Mouse (Mus musculus): ENCODE data around the gene Ski. TPM values are rescaled to one million over a fixed set of nuclear protein-coding genes. Genes with fewer than 3 reads are reported as not detected.

Gene Ski
- total RNA-seq, 4 experiments from 2014 or later: 64.1 to 85.4 (median 69.1) TPM

DNA sequence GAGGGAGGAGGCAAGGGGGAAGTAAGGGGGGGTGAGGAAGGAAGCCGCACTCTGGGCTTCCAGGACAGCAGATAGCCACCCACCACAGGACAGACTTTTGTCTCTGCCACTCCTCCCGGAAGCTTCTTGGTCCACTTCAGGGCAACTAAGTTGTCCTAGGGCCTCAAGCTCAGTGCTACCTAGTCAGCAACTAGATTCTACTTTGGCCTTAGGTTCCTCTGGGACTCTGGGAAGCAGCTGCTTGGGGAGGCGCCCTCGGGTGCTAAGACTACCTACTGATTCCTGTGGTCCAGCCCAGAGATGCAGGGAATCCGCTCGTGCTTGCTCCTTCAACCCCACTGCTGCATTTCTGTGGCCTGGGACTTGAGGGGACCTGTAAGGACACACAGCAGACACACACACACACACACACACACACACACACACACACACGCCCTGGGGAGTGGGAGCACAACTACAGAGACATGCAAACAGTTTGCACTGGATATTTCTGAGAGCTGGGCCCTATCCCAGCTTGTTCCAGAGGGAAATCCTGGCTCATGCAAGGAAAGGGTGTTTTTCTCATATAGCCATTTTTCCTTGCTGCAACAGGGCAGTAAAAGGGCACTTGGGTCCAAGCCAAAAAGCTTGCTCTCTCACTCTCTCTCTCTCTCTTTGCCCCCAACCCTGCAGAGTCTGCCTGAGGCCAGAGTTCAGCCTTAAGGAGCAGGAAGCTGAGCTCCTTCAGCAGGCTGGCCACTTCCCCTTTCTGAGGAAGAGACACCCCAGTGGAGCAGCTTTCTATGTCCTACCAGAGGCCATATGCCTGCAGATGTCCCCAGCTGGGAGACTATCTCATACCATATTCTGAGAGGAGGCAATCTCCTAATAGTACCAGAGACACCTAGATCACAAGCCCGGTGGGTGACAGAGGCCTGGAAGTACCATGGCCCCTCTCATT lies 12.2 kb upstream of the Ski start:
- DNase-seq: no peak

DNA sequence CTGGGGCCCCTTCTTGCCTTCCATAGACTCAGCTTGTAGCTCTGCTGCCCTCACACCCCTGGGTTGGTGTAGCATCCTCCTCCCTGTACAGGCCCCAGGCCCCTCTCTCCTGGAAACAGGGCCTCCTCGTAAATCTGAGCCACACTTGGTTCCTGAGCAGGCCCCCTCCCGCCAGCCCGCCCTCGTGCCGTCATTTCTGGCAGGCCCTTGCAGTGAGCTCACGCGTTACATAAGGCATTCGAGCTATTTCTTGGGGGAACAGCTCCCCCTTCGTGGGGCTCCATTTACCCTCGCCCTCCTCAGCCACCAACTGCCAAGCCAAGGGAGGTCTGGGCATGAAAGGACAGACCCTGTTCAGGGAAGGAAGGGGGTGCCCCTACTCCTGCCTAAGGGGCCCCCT lies 11.5 kb upstream of the Ski start:
- peak; percentile 77 for DNase-seq

DNA sequence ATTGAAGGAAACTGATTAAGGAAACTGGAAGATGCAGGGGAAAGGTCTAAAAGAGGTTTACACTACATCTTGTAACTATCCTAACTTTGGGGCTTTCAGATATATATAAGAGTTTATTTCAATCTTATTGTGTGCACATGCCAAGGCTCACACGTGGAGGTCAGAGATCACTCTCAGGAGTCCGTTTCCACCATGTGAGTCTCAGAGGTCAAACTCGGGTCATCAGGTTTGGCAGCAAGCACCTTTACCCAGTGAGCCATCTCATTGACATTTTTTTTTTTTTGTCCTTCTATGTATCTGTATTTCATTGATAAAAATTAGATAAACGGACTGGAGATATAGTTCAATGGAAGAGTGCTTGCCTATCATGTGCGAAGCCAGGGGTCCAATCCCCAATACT lies 6.1 kb upstream of the Ski start:
- DNase-seq: no peak

DNA sequence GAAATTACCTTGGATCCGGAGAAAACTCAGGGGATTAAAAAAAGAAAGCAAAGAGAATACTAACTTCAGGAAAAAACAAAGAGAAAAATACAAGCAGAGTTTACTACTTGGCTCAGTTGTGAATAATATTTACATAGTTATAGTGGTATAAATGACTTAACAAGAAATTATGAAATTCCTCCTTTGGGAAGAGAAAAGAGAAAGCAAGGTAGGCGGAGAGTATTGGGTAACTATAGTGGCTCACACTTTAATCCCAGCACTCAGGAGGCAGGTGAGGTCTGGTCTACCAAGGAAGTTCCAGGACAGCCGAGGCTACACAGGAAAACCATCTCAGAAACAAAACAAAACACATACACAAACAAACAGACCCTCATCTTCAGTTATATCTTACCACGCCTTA lies 5.6 kb upstream of the Ski start:
- DNase-seq: no peak

DNA sequence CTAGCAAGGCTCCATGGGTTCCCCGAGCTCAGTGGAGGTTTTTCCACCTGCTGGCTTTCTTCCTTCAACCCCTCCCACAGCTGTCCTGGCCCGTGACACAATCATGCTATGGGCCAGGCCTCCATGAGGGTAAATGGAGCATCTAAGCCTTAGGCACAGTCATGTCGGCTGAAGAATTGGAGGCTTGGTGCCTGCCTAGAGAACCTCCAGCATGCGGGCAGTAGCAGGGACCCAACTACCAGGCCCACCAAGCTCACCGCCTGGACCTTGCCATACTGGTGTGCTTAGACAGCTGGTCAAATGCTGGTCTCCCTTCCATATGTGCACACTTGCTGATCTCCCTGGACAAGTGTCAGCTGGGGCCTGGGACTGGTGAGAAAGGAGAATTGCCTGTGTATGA lies 3.5 kb upstream of the Ski start:
- no peak for DNase-seq

DNA sequence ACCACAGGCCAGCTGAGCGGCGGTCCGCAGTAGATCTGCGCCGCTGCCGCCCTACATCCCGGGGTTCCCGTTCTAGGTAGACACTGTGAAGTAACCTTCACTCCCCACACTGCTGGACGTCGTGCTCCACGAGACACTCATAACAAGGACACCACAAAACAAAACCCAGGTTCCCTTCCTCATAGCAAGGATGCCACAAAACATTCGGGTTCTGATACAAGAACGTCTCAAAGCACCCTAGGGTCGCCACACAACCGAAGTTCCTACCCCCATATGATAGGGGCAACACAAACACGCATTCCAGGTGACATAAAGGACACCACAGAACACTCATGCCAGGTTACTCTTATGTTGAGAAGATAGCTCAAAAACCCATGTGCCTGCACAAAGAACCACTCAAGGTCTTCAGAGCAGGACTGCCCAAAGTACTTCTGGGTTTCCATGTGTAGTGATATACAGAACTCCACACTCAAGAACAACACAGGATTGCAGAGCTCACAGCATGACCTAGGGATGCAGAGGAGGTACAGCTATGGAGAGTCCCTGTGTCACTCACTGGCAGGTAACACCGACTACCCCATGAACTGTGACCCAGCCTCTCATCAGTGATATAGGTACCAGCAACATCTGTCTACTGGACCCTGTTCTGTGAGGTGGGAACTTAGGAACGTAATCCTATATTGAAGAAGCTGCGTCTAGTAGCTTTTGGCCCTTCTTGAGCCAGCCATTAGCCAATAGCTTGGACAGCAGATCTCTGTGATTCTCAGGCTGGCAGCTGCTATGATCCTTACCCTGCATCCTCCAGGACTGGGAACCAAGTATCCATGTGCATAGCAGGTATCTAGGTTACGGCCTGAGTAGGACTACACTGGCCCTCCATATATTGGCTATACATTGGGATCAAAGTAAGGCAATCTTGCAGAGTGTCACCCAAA lies 1.5 kb upstream of the Ski start:
- DNase-seq: no peak

DNA sequence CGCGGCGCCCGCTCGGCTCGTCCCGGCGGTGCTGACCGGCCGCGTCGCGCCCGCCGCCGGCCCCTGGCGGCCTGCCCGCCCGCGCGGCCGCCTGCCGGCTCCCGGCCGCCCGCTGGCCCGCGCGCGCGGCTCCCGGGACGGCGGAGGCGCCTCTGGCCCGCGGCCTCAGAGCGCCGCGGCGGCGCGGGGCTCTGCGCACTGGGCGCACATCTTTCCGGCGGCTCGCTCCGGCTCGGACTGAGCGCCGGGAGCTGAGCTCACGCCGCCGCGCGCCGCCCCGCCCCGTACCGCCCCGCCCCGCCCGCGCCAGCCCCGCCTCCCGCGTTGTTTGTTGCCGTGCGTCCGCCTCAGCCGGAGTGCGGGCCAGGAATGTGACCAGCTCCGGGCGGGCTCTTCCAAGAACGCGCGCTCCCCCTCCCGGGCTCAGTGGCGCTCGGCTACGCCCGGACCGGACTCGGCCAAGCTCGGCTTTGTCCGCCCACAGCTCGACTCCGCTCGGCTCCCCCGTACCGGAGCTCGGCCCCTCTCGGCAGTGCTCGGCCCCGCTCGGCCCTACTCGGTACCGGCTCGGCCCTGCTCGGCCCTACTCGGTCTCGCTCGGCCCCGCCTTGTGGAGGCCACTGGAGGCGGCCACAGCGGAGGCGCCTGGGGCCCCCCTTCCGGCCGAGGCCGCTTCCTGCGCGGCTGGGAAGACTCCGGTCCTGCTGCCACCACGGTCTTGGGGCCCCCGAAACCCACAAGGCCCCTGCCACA lies 625 bp upstream of the Ski start:
- DNase-seq: peak; percentile 99

DNA sequence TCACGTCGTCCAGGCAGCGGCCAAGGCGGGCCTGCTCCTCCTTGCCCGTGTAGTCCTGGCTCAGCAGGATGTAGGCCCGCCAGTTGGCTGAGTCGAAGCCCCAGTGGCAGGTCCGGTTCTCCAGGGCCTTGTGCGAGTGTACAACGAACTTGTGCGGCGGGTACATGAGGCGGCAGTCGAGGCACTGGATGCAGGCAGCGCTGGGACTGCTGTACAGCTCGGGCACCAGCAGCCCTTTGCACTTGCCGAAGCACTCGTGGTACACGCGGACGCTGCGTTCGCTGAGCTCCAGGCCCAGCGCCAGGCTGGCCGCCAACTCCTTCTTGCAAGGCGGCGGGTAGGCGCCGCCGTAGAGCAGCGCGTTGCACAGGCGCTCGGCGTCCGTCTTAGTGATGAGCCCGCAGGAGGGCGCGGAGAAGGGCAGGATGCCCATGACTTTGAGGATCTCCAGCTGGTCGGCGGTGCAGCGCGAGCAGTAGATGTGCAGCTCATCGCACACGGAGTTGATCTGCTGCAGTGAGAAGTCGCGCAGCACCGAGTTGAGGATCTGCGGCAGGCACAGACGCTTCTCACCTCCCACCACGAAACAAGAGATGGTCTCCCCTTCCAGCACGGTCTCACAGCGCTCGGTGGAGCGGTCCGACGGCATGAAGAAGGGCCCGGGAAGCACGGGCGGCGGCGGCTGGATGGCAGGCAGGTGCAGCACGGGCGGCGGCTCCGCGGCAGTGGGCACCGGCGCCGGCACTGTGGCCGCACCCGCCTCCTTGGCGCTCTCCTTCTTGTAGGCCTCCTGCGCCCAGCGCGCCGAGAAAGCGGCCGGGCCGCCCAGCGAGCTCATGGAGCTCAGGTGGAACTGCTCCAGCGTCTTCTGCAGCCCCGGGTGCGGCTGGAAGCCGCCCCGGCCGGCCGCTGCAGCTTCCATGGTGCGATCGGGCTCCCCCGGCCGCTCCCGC lies 517 bp downstream of the Ski start:
- DNase-seq: no peak

DNA sequence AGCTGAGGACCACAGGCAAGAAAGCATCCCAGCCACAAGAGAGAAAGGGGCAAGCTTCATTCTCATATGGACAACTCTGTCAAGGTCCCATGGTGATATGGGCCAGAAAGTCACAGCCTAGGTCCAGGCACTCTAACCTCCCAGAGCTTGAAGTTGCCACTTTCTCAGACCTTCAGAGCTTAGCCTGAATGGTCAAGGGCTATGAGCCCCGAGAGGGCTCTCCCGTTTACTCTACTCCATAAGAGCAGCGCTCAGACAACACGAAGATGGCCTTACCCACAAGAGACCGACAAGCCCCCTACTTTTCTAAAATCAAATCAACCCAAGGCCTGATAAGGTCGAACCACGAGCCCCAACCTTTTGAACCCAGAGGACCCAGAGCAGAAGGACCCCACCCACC lies 1.3 kb downstream of the Ski start:
- DNase-seq: no peak

DNA sequence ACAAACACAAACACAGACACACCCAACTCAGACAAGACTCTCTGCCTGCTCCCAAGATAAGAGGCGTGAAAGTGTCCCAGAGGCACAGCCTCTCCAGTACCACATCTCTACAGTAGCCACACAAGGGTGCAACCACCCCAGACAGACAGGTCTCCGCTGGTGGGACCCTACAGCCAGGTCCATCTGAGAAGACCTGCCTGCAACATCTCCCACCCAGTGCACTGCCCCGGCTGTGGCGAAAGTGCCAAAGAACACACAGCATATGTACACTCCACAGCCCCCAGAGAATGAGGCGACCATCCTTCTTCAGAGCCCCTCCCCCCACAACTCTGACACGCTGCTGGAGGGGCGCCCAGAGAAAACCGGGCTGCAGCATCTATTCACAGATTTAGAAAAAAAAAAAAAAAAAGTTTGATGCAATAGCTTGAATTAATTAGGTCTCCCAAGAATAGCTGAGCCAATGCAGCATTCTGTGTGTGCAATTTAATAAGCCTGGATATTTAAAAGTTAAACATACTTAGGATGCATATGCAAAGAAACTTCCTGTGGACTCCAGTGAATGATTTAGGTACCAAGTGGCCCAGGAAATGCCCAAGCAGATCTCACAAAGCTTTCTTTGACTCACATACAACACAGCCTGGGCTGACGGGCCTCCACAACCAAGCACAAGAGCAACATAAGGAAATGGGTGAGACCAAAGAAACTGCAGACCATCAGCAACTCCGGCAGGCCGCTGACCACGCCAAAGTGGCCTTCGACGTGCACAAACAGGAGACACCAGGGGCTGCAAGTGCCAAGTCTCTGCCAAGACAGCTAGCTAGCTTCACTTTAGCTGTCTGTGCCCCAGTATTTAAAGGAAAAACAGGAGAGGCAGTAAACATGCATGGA lies 1.9 kb downstream of the Ski start:
- no peak for DNase-seq

DNA sequence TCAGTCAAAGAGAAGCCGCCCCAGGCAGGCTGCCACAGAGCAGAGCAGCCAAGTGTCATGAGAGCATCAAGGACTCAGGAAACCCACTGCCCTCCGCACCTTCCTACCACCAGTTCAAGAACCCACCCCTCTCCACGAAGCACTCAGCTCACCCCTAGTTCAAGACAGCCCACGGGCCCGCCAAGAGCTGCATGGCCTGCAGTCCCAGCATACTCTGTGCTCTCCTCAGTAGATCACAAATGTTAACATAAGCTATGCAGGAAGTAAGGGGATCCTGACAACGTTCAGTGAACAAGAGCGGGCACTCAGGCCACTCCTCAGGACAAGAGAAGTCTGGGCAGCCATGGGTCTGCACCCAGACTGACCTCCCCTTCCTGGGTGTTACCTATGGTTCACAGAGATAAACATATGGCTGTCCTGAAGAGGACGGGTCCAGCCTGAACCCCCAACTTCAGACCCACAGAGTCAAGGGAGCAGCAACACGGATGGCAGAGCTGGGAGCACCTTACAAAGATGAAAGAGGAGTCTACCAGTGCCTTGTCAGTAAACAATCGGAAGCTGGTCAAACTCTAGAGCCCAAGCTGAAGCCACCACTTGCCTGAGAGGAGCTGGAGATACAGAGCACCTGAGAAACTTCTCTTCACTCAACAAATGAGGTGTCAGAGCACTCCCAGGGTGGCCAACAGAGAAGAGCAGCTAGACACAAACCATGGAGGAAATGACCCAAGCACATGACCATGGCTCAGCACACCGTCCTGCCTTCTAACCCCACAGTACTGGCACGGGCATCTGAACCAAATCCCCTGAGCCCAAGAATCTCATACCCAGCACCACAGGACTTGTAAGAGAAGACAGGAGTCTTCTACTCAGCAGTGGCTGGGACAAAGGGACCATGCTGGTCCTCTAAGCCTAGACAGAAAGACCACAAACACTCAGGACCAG lies 2.9 kb downstream of the Ski start:
- no peak for DNase-seq

DNA sequence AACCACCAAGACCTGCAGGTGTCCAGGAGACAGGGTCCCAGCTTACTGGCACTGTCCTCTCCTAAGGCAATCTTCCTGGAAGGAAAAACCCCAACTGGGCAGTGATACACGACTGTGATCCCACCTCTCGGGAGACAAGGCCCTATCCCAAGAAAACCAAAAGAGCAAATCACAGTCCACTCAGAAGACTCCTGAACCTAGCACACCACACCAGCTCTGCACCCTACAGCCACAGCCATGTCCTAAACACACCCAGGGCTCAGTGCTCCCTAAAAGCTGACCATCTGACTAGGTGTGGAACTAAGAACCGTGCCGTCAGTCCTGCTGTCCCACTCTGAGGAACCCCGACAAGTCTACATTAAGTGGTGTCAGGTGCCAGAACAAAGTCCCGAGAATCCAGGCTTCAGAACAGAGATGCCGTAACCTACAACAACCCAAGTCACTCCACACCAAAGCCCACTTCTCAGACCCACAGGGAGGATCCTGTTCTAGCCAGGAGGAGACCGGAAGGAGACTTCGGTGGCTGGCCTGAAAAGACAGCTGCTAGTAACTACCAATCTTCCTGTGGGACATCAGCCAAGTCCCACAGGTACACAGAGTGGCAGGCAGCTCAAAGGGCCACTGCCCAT lies 4.2 kb downstream of the Ski start:
- no peak for DNase-seq

DNA sequence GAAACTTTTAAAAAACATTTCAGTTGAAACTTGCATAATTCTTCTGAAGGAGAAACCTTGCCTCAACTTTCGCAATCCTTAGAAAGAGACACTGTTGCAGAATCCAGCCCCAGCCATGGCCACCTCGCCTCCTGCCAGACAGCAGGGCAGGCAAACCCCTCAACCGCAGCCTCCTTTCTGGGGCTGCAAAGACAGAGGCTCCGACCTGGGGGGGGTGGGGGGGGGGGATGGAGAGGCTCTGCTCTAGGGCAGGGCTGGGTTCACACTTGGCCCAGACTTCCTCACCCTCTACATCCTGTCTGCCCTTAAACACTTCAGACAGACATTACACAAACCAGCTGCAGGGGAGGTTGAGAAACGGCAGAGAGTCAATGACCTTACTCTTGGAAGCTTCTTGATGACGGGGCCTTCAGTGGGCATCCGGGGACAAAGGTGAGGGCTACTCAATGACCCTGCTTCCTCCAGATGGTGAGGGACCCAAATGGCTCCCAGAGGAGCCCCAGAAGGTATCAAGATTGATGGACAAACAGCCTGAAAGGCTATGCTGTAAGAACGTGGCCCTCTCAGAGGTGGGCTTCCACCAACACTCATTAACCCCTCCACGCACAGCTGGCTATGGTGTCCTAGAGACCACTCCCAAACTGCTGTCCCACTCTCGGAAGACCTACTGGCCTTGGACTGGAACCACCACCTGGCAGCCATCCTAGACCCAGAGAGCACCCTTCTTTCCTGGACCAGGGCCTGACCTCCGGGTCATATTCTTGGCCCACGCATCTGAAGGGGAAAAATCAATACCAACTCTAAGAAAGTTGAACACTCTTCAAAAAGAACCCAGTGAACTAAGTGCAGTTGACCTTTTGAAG lies 4.9 kb downstream of the Ski start:
- peak; percentile 83 for DNase-seq

DNA sequence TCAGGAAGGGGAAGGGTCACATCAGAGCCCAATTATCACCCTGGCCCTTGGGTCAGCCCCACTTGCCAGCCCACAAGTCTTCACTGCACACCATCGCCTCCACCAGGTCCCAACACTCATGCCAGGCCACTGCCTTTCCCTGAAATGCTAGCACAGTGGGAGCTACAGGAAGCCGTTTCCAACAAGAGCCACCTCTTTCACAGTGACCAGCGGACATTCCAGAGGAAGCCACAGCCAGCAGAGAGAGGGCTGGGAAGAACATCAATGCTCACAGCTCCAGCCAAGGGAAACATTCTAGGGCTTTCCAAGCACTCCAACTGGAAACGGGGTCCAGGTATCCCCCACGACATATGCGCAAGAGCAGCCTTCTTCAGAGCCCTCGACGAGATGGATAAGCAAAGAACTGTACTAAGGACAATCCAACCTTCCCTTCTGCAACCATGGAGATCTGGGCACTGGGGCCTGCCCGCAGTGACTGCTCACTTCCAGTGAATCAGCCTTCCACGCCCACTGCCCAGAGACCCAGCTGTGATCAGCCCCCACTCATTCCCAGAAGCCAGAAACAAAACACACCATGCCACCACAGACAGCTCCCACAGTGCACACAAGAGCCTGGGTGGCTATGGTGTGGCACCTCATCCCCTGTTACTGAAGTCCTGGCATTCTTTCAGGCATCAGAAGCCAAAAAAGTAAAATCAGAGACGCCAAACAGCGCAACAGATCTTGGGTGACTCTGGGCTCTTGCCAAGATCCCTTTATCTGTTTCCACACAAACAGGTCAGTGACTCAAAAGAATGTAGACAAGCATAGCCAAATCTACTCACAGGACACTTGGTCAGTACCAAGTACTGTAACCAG lies 6.4 kb downstream of the Ski start:
- DNase-seq: peak; percentile 66

DNA sequence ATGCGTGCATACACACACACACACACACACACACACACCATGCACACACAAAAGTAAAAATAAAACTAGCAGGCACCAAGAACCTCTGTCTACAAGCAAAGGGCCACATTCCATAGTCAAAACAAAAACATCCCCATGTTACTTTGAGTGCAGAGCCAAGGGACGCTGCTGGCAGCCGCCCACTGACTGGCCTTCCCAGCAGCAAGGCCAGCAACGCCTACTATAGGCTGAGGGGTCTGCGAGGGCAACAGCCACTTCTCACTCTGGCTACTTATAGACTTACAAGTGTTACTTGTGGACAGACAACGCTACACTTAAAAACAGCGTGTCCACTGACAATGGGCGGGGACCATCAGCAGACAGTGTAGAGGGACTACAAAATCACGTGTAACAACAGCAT lies 7.2 kb downstream of the Ski start:
- no peak for DNase-seq

DNA sequence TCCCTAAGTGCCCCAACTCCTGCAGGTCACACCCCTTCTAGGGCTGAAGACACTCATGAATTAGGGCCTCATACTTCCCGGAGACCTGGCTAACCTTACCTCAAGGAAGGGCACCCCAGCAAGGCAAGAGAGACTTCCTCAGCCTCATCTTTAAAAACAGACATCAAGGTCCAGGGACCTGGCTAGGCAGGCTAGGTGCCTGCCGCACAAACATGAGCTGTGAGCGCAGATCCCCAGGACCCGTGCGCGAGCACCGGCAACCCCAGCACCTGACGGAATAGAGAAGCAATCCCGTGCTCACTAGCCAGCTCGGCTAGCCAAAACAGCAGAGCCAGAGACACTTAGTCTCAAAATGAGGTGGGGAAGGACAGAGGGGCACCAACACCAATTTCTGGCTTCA lies 7.6 kb downstream of the Ski start:
- DNase-seq: no peak

DNA sequence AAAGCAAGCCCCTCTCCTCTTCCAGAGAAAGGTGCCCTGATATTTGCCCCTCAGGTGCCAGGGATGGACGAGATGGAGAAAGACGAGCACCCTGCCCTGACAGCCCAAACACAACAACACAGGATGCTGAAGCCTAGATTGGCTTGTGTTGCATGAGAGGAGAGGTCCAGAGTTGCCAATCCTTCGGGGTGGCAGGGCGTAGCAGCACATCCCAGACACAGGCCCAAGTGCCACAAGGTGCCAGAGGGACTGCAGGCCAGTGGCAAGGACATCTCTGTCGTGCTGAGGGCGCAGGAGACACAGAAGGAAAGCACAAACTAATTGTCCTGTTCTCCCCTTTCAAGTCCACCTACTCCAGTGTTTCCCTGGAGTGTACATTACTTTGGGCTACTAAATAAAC lies 8.2 kb downstream of the Ski start:
- no peak for DNase-seq

Data from adrenal gland, adult 8-10 months (tissue).